In genomic region chr13:115050660-115051559, GRCm38 (mm10) we compare ENCODE assay signal across 12 mouse cellular contexts. TPM values are rescaled to one million over a fixed set of nuclear protein-coding genes. Genes with fewer than 3 reads are reported as not detected.
DNase-seq lines count a peak whose midpoint lies in the region; ATAC-seq lines count a peak whose summit lies in the region.
"Had no signal": no experiment of that assay in that cellular context is flagged by ENCODE, and none has a peak within 500 bp of the region (broad histone marks: within the 10 kb centered on the region; RNA-seq: fewer than 3 reads in every experiment).

No protein-coding gene starts in this region.

- H3K4me3 ChIP-seq in hindbrain, embryonic 15.5 days, result no peak overlapping the region
- no peak overlapping the region for H3K4me3 ChIP-seq in hindbrain, embryonic 10.5 days
- H3K4me3 ChIP-seq in lung, embryonic 16.5 days (ENCODE audit: low read length), result no peak overlapping the region
- H3K4me3 ChIP-seq in stomach, embryonic 16.5 days (replicated peaks; ENCODE audit: low read length), result no peak overlapping the region

- no peak overlapping the region for H3K9ac ChIP-seq in hindbrain, embryonic 15.5 days
- H3K9ac ChIP-seq in lung, embryonic 16.5 days (ENCODE audit: low read length), result no peak overlapping the region
- H3K9ac ChIP-seq in stomach, embryonic 16.5 days (ENCODE audit: low read length), result no peak overlapping the region
- H3K9ac ChIP-seq: limb, embryonic 15.5 days had no signal

- no peaks in the 10 kb centered on the region for H3K27me3 ChIP-seq in hindbrain, embryonic 15.5 days
- no peaks in the 10 kb centered on the region for H3K27me3 ChIP-seq in hindbrain, embryonic 10.5 days (ENCODE audit: insufficient read depth, poor library complexity, severe bottlenecking)
- H3K27me3 ChIP-seq in lung, embryonic 16.5 days (ENCODE audit: control insufficient read depth, insufficient read depth, low read depth, low read length), result no peaks in the 10 kb centered on the region
- no peaks in the 10 kb centered on the region for H3K27me3 ChIP-seq in stomach, embryonic 16.5 days (ENCODE audit: control insufficient read depth, insufficient read depth, low read length)
- H3K27me3 ChIP-seq: limb, embryonic 15.5 days; Patski had no signal

- no peak overlapping the region for H3K27ac ChIP-seq in hindbrain, embryonic 15.5 days (replicated peaks)
- H3K27ac ChIP-seq in hindbrain, embryonic 10.5 days, result no peak overlapping the region
- H3K27ac ChIP-seq in lung, embryonic 16.5 days (ENCODE audit: low read length), result peak overlapping the region; percentile 69
- H3K27ac ChIP-seq in stomach, embryonic 16.5 days (ENCODE audit: low read length), result peak overlapping the region; percentile 50
- H3K27ac ChIP-seq: limb, embryonic 15.5 days had no signal

- no peak overlapping the region for H3K4me2 ChIP-seq in hindbrain, embryonic 15.5 days
- H3K4me2 ChIP-seq in lung, embryonic 16.5 days (ENCODE audit: low read depth, low read length), result no peak overlapping the region
- no peak overlapping the region for H3K4me2 ChIP-seq in stomach, embryonic 16.5 days (ENCODE audit: low read depth, low read length)

- H3K4me1 ChIP-seq in hindbrain, embryonic 15.5 days (replicated peaks), result no peaks in the 10 kb centered on the region
- 0 out of 2 replicates have a peak, but pooled peaks cover 8% of the 10 kb centered on the region for H3K4me1 ChIP-seq in hindbrain, embryonic 10.5 days (replicated peaks)
- peaks cover 24% of the 10 kb centered on the region for H3K4me1 ChIP-seq in lung, embryonic 16.5 days (replicated peaks; ENCODE audit: control insufficient read depth, insufficient read depth, low read length)
- no peaks in the 10 kb centered on the region for H3K4me1 ChIP-seq in stomach, embryonic 16.5 days (ENCODE audit: control insufficient read depth, insufficient read depth, low read length)
- H3K4me1 ChIP-seq: limb, embryonic 15.5 days had no signal

- no peak for DNase-seq in hindbrain, embryonic 10.5 days (ENCODE audit: low spot score)
- peak; percentile 13 for DNase-seq in right cerebral cortex, postnatal 14 days
- DNase-seq in right cerebral cortex, postnatal 25 days, result no peak
- no peak for DNase-seq in thymus, postnatal 4 days
- DNase-seq: heart, adult 18-20 months; kidney, postnatal 14 days; layer of hippocampus, postnatal 36 days had no signal

- H3K9me3 ChIP-seq in hindbrain, embryonic 15.5 days, result no peaks in the 10 kb centered on the region
- no peaks in the 10 kb centered on the region for H3K9me3 ChIP-seq in hindbrain, embryonic 10.5 days
- H3K9me3 ChIP-seq in lung, embryonic 16.5 days (ENCODE audit: control insufficient read depth, low read length), result no peaks in the 10 kb centered on the region
- no peaks in the 10 kb centered on the region for H3K9me3 ChIP-seq in stomach, embryonic 16.5 days (replicated peaks; ENCODE audit: control insufficient read depth, low read length)
- H3K9me3 ChIP-seq: limb, embryonic 15.5 days had no signal

- 74% methylated on average over 13 of the region's 13 CpGs for whole genome bisulfite sequencing in hindbrain, embryonic 15.5 days
- WGBS in hindbrain, embryonic 10.5 days, result 87% methylated on average over 13 of the region's 13 CpGs
- WGBS in lung, embryonic 16.5 days, result 41% methylated on average over 13 of the region's 13 CpGs
- WGBS in stomach, embryonic 16.5 days, result 62% methylated on average over 13 of the region's 13 CpGs

- ATAC-seq in hindbrain, embryonic 15.5 days (ENCODE audit: low FRiP score, low read depth), result peak; percentile 65; the same call in 1 of the 2 replicates
- ATAC-seq in lung, embryonic 16.5 days (ENCODE audit: low read depth), result peak; percentile 96
- ATAC-seq in stomach, embryonic 16.5 days (ENCODE audit: insufficient read depth, low FRiP score), result peak; percentile 66
- ATAC-seq: Patski had no signal

- H3K36me3 ChIP-seq in hindbrain, embryonic 15.5 days, result no peaks in the 10 kb centered on the region
- no peaks in the 10 kb centered on the region for H3K36me3 ChIP-seq in hindbrain, embryonic 10.5 days
- no peaks in the 10 kb centered on the region for H3K36me3 ChIP-seq in lung, embryonic 16.5 days (ENCODE audit: control insufficient read depth, insufficient read depth, low read length)
- H3K36me3 ChIP-seq in stomach, embryonic 16.5 days (ENCODE audit: control insufficient read depth, insufficient read depth, low read length), result no peaks in the 10 kb centered on the region
- H3K36me3 ChIP-seq: limb, embryonic 15.5 days had no signal

RNA-seq across cellular contexts. Expression of gene Pelo, which starts 39.1 kb away (rescaled TPM):
- 4.7 and 5.2 TPM in 2 replicates for polyA plus RNA-seq in hindbrain, embryonic 15.5 days (2015; fragmentation: Nextera tagmentation; extraction: Ambion mirVana)
- 5.3 and 5.9 TPM in 2 replicates for polyA plus RNA-seq in hindbrain, embryonic 10.5 days (2016; fragmentation: Nextera tagmentation; extraction: Ambion mirVana)
- polyA plus RNA-seq in lung, embryonic 16.5 days (2015; fragmentation: Nextera tagmentation; extraction: Ambion mirVana), result 4.4 and 5.0 TPM in 2 replicates
- polyA plus RNA-seq in stomach, embryonic 16.5 days (2015; fragmentation: Nextera tagmentation; extraction: Ambion mirVana), result 3.4 and 3.7 TPM in 2 replicates

RNA-seq across cellular contexts. Expression of gene Gm49395, which starts 50.8 kb away (rescaled TPM):
- 2.9 and 3.1 TPM in 2 replicates for polyA plus RNA-seq in hindbrain, embryonic 15.5 days (2015; fragmentation: Nextera tagmentation; extraction: Ambion mirVana)
- polyA plus RNA-seq in hindbrain, embryonic 10.5 days (2016; fragmentation: Nextera tagmentation; extraction: Ambion mirVana), result 2.1 and 3.4 TPM in 2 replicates
- 6.5 and 7.6 TPM in 2 replicates for polyA plus RNA-seq in lung, embryonic 16.5 days (2015; fragmentation: Nextera tagmentation; extraction: Ambion mirVana)
- polyA plus RNA-seq in stomach, embryonic 16.5 days (2015; fragmentation: Nextera tagmentation; extraction: Ambion mirVana), result 4.9 TPM in 2 replicates

RNA-seq across cellular contexts. Expression of gene Itga1, which starts 50.9 kb away (rescaled TPM):
- 6.3 and 7.3 TPM in 2 replicates for polyA plus RNA-seq in hindbrain, embryonic 15.5 days (2015; fragmentation: Nextera tagmentation; extraction: Ambion mirVana)
- 3.6 and 4.4 TPM in 2 replicates for polyA plus RNA-seq in hindbrain, embryonic 10.5 days (2016; fragmentation: Nextera tagmentation; extraction: Ambion mirVana)
- polyA plus RNA-seq in lung, embryonic 16.5 days (2015; fragmentation: Nextera tagmentation; extraction: Ambion mirVana), result 36.9 and 37.4 TPM in 2 replicates
- polyA plus RNA-seq in stomach, embryonic 16.5 days (2015; fragmentation: Nextera tagmentation; extraction: Ambion mirVana), result 29.3 and 29.6 TPM in 2 replicates

Comparison
In these comparisons a context has a peak if more than half of its experiments do, and no peak if none do; other contexts are left out.
1. H3K27ac ChIP-seq: peak in lung, embryonic 16.5 days (single experiment) and stomach, embryonic 16.5 days (single experiment); none in hindbrain, embryonic 15.5 days (single experiment) and hindbrain, embryonic 10.5 days (single experiment).
2. Peak in every context shown above with its lines, with median percentiles within 50 percentile points of each other: ATAC-seq.